12 mouse cellular contexts compared by ENCODE assay signal in the genomic region with DNA sequence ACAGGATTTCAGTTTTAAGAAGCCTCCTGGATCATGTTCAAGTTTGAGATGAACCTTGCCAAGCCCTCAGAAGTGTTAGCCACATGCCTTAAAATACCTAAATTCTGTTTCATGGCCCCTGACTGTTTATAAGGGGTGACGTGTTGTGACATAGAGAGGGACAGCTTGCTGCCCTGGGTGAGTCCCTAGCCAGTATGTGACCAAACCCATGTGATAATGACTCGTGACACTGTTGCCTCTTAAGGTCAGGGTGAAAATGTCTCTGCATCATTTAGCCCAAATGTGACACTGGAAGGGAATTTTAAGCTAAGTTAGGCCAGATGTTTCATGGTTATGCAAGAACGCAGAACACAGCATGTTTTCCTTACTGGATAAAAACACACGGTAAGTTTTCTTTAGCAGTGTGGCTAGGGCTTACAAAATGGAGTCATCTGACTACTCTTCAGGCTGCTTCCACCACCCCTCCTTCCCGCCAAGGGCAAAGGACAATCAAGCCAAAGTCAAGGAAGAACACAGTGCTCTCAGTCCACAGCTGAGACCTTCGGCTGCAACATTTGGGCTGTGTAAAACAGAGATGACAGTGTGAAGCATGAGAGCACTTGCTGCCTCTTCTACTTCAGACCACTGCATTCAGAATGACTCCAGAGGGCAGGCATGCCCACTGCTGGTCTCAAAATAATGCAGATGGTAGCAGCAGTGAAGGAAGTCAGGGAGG. TPM values are rescaled to one million over a fixed set of nuclear protein-coding genes. Genes with fewer than 3 reads are reported as not detected.
DNase-seq lines count a peak whose midpoint lies in the region; ATAC-seq and TF ChIP-seq lines count a peak whose summit lies in the region.
"Had no signal": no experiment of that assay in that cellular context is flagged by ENCODE, and none has a peak within 500 bp of the region (broad histone marks: within the 10 kb centered on the region; RNA-seq: fewer than 3 reads in every experiment).

No protein-coding gene starts in this region.

- no peaks in the 10 kb centered on the region for H3K27me3 ChIP-seq in embryonic facial prominence, embryonic 13.5 days
- H3K27me3 ChIP-seq in forebrain, embryonic 12.5 days = peaks cover 8% of the 10 kb centered on the region
- H3K27me3 ChIP-seq: heart, embryonic 15.5 days had no signal

- H3K27ac ChIP-seq in gastrocnemius, adult 2 months = peak overlapping the region; percentile 68
- H3K27ac ChIP-seq in embryonic facial prominence, embryonic 13.5 days = peak overlapping the region; percentile 85
- no peak overlapping the region for H3K27ac ChIP-seq in forebrain, embryonic 12.5 days
- H3K27ac ChIP-seq: heart, embryonic 15.5 days; limb, embryonic 10.5 days; stomach, postnatal 0 days had no signal

- 29% methylated on average over 6 of the region's 6 CpGs for WGBS in embryonic facial prominence, embryonic 13.5 days
- WGBS in forebrain, embryonic 12.5 days = 70% methylated on average over 6 of the region's 6 CpGs

- no peak overlapping the region for H3K9ac ChIP-seq in embryonic facial prominence, embryonic 13.5 days
- H3K9ac ChIP-seq in forebrain, embryonic 12.5 days = no peak overlapping the region
- H3K9ac ChIP-seq: heart, embryonic 15.5 days had no signal

- no peaks in the 10 kb centered on the region for H3K9me3 ChIP-seq in embryonic facial prominence, embryonic 13.5 days
- no peaks in the 10 kb centered on the region for H3K9me3 ChIP-seq in forebrain, embryonic 12.5 days
- H3K9me3 ChIP-seq: heart, embryonic 15.5 days; limb, embryonic 10.5 days had no signal

- TF ChIP-seq CTCF in gastrocnemius, adult 2 months (IDR thresholded peaks at IDR 0.05) = no peak

- H3K4me2 ChIP-seq in embryonic facial prominence, embryonic 13.5 days = no peak overlapping the region
- H3K4me2 ChIP-seq in forebrain, embryonic 12.5 days = no peak overlapping the region
- H3K4me2 ChIP-seq: heart, embryonic 15.5 days had no signal

- H3K36me3 ChIP-seq in embryonic facial prominence, embryonic 13.5 days = no peaks in the 10 kb centered on the region
- H3K36me3 ChIP-seq in forebrain, embryonic 12.5 days (replicated peaks) = no peaks in the 10 kb centered on the region
- H3K36me3 ChIP-seq: heart, embryonic 15.5 days; limb, embryonic 10.5 days had no signal

- no peak overlapping the region for H3K4me3 ChIP-seq in gastrocnemius, adult 2 months
- H3K4me3 ChIP-seq in embryonic facial prominence, embryonic 13.5 days = no peak overlapping the region
- H3K4me3 ChIP-seq in forebrain, embryonic 12.5 days (replicated peaks) = no peak overlapping the region
- H3K4me3 ChIP-seq: heart, embryonic 15.5 days; limb, embryonic 10.5 days had no signal

- ATAC-seq in embryonic facial prominence, embryonic 13.5 days (ENCODE audit: insufficient number of reproducible peaks, insufficient read depth, low FRiP score, low TSS enrichment, low read depth) = no peak
- no peak for ATAC-seq in forebrain, embryonic 12.5 days (ENCODE audit: low FRiP score)

- intact Hi-C loops in gastrocnemius, adult 2 months (cut with DNase I) = no loop called here
- intact Hi-C loops in left cerebral cortex, postnatal 36 days (cut with DNase I) = no loop called here

- peak; percentile 28 for DNase-seq in gastrocnemius, adult 2 months
- DNase-seq in gastrocnemius, postnatal 25 days = no peak
- peak; percentile 65 for DNase-seq in layer of hippocampus, adult 9-11 months
- no peak for DNase-seq in layer of hippocampus, postnatal 10 days (ENCODE audit: low spot score in 2 of 2)
- peak; percentile 12 for DNase-seq in lung, postnatal 14 days
- no peak for DNase-seq in left cerebral cortex, postnatal 36 days (ENCODE audit: low spot score in 2 of 2)

- H3K4me1 ChIP-seq in embryonic facial prominence, embryonic 13.5 days = peaks cover 17% of the 10 kb centered on the region
- H3K4me1 ChIP-seq in forebrain, embryonic 12.5 days = no peaks in the 10 kb centered on the region
- H3K4me1 ChIP-seq: heart, embryonic 15.5 days; limb, embryonic 10.5 days had no signal

RNA-seq across cellular contexts. Expression of gene Lrrc49, which starts 8.5 kb away (rescaled TPM):
- total RNA-seq in gastrocnemius, adult 2 months (2021) = 1 to 10 TPM; 2.5 to 3.2 TPM
- total RNA-seq in gastrocnemius, postnatal 25 days (2021) = 1 to 10 TPM; 2.1 to 3.0 TPM
- total RNA-seq in layer of hippocampus, postnatal 10 days (2021) = 10 to 100 TPM; 62.3 to 64.3 TPM
- 20.6 and 21.7 TPM in 2 replicates for polyA plus RNA-seq in embryonic facial prominence, embryonic 13.5 days (2015; fragmentation: Nextera tagmentation; extraction: Ambion mirVana)
- total RNA-seq in left cerebral cortex, postnatal 36 days (2021) = 10 to 100 TPM; 84.4 to 85.6 TPM
- polyA plus RNA-seq in forebrain, embryonic 12.5 days (2016; fragmentation: Nextera tagmentation; extraction: Ambion mirVana) = 62.4 and 67.4 TPM in 2 replicates

RNA-seq across cellular contexts. Expression of gene Larp6, which starts 16.4 kb away (rescaled TPM):
- 1 to 10 TPM; 1.1 to 2.2 TPM for total RNA-seq in gastrocnemius, adult 2 months (2021)
- 1 to 10 TPM in 1 of 2 experiments, under 1 TPM in 1; 0.83 to 1.0 TPM for total RNA-seq in gastrocnemius, postnatal 25 days (2021)
- total RNA-seq in layer of hippocampus, postnatal 10 days (2021) = 10 to 100 TPM; 32.8 to 33.6 TPM
- polyA plus RNA-seq in embryonic facial prominence, embryonic 13.5 days (2015; fragmentation: Nextera tagmentation; extraction: Ambion mirVana) = 4.8 and 5.1 TPM in 2 replicates
- 10 to 100 TPM; 39.2 to 41.5 TPM for total RNA-seq in left cerebral cortex, postnatal 36 days (2021)
- polyA plus RNA-seq in forebrain, embryonic 12.5 days (2016; fragmentation: Nextera tagmentation; extraction: Ambion mirVana) = 2.2 and 3.0 TPM in 2 replicates
- total RNA-seq: common myeloid progenitor, adult 5-6 weeks had no signal

Comparison
In these comparisons a context has a peak if more than half of its experiments do, and no peak if none do; other contexts are left out.
1. DNase-seq: peak in gastrocnemius, adult 2 months (single experiment), layer of hippocampus, adult 9-11 months (single experiment) and lung, postnatal 14 days (single experiment); none in gastrocnemius, postnatal 25 days (single experiment), layer of hippocampus, postnatal 10 days (0 of 2) and left cerebral cortex, postnatal 36 days (0 of 2).
2. RNA of gene Lrrc49, which starts 8.5 kb away (total RNA-seq): 84.4 to 85.6 TPM in left cerebral cortex, postnatal 36 days and 62.3 to 64.3 TPM in layer of hippocampus, postnatal 10 days; 2.5 to 3.2 TPM in gastrocnemius, adult 2 months and 2.1 to 3.0 TPM in gastrocnemius, postnatal 25 days; every median in the first group is over 10 times any median in the second.
3. RNA of gene Larp6, which starts 16.4 kb away (total RNA-seq): 39.2 to 41.5 TPM in left cerebral cortex, postnatal 36 days and 32.8 to 33.6 TPM in layer of hippocampus, postnatal 10 days; 1.1 to 2.2 TPM in gastrocnemius, adult 2 months and 0.83 to 1.0 TPM in gastrocnemius, postnatal 25 days; every median in the first group is over 10 times any median in the second.